Mouse (Mus musculus): ENCODE results near the gene Krt6a.

- TF ChIP-seq CTCF (IDR thresholded peaks at IDR 0.05; ENCODE audit: low read depth, low read length) (no peak), EP300 (IDR thresholded peaks at IDR 0.05; ENCODE audit: insufficient read depth, low read depth, low read length) (no peak), POLR2A (IDR thresholded peaks at IDR 0.05; ENCODE audit: insufficient read depth, low read length) (no peak)
Observed at GRCm38 (mm10) chr15:101742711-101743110, 48.6 kb upstream of the Krt6a start, which contains the start of gene Krt71.
